ENCODE assay signal across 22 mouse cellular contexts in the genomic region with DNA sequence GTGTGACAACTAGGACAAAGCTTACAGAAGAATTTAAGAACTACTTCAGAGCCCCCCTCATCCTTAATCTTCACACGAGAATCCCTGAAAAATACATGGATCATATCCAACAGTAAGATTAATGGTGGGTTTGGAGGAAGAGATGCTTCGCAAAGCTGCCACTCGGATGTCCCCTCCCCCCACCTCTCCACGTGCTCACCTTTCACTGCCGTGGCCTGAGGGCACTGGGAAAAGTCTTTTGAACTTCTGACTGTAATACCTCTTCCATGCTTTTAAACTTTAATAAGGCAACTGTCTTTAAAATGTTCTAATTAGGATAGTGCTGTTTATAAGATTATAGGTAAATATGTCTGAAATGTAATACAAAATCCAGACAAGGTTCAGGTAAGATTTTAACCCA. TPM values are rescaled to one million over a fixed set of nuclear protein-coding genes. Genes with fewer than 3 reads are reported as not detected.
DNase-seq lines count a peak whose midpoint lies in the region; ATAC-seq lines count a peak whose summit lies in the region.
"Had no signal": no experiment of that assay in that cellular context is flagged by ENCODE, and none has a peak within 500 bp of the region (broad histone marks: within the 10 kb centered on the region; RNA-seq: fewer than 3 reads in every experiment).

No protein-coding gene starts in this region.

- H3K9me3 ChIP-seq in limb, embryonic 11.5 days (ENCODE audit: control insufficient read depth, low read length), result no peaks in the 10 kb centered on the region
- no peaks in the 10 kb centered on the region for H3K9me3 ChIP-seq in limb, embryonic 10.5 days (replicated peaks)
- no peaks in the 10 kb centered on the region for H3K9me3 ChIP-seq in embryonic facial prominence, embryonic 10.5 days
- no peaks in the 10 kb centered on the region for H3K9me3 ChIP-seq in embryonic facial prominence, embryonic 11.5 days (replicated peaks; ENCODE audit: control insufficient read depth, low read length)
- H3K9me3 ChIP-seq: embryonic facial prominence, embryonic 12.5 days; forebrain, embryonic 13.5 days; forebrain, embryonic 15.5 days had no signal

- peaks cover 3% of the 10 kb centered on the region; the same call in 1 of the 2 replicates for H3K36me3 ChIP-seq in limb, embryonic 11.5 days (ENCODE audit: control insufficient read depth, insufficient read depth, low read length)
- H3K36me3 ChIP-seq in limb, embryonic 10.5 days, result peaks cover 15% of the 10 kb centered on the region
- H3K36me3 ChIP-seq in embryonic facial prominence, embryonic 10.5 days (replicated peaks), result peaks cover 18% of the 10 kb centered on the region
- no peaks in the 10 kb centered on the region; the same call in none of the 2 replicates for H3K36me3 ChIP-seq in embryonic facial prominence, embryonic 11.5 days (replicated peaks; ENCODE audit: control insufficient read depth, insufficient read depth, low read depth, low read length)

- H3K27ac ChIP-seq in limb, embryonic 11.5 days (replicated peaks; ENCODE audit: low read depth, low read length), result no peak overlapping the region
- no peak overlapping the region for H3K27ac ChIP-seq in limb, embryonic 10.5 days
- no peak overlapping the region for H3K27ac ChIP-seq in embryonic facial prominence, embryonic 10.5 days (replicated peaks)
- no peak overlapping the region for H3K27ac ChIP-seq in embryonic facial prominence, embryonic 11.5 days (replicated peaks; ENCODE audit: low read depth, low read length)
- H3K27ac ChIP-seq: embryonic facial prominence, embryonic 12.5 days; forebrain, embryonic 13.5 days; forebrain, embryonic 15.5 days had no signal

- H3K4me2 ChIP-seq in limb, embryonic 11.5 days (ENCODE audit: low read depth, severe bottlenecking), result no peak overlapping the region
- H3K4me2 ChIP-seq in embryonic facial prominence, embryonic 11.5 days (ENCODE audit: low read depth, low read length), result no peak overlapping the region
- H3K4me2 ChIP-seq: embryonic facial prominence, embryonic 12.5 days; forebrain, embryonic 13.5 days; forebrain, embryonic 15.5 days had no signal

- no peaks in the 10 kb centered on the region; the same call in 1 of the 2 replicates for H3K27me3 ChIP-seq in limb, embryonic 11.5 days (ENCODE audit: control insufficient read depth, insufficient read depth, low read length)
- 0 out of 2 replicates have a peak, but pooled peaks cover 4% of the 10 kb centered on the region for H3K27me3 ChIP-seq in limb, embryonic 10.5 days (ENCODE audit: low read depth, poor library complexity, severe bottlenecking)
- no peaks in the 10 kb centered on the region for H3K27me3 ChIP-seq in embryonic facial prominence, embryonic 10.5 days (replicated peaks; ENCODE audit: low read depth, poor library complexity, severe bottlenecking)
- no peaks in the 10 kb centered on the region for H3K27me3 ChIP-seq in embryonic facial prominence, embryonic 11.5 days (ENCODE audit: control insufficient read depth, insufficient read depth, low read length)
- H3K27me3 ChIP-seq: embryonic facial prominence, embryonic 12.5 days; forebrain, embryonic 13.5 days; forebrain, embryonic 15.5 days; Patski had no signal

- intact Hi-C loops in gastrocnemius, postnatal 14 days (cut with DNase I; ENCODE audit: low total_unique reads), result no loop called here

- DNase-seq in kidney, postnatal 10 days, result peak; percentile 25
- no peak for DNase-seq in kidney, adult 9 months
- DNase-seq in limb, embryonic 11.5 days (ENCODE audit: low spot score), result peak; percentile 54
- DNase-seq in limb, embryonic 10.5 days (ENCODE audit: low spot score), result no peak
- peak; percentile 20 for DNase-seq in embryonic facial prominence, embryonic 10.5 days (ENCODE audit: low spot score)
- peak; percentile 24 for DNase-seq in embryonic facial prominence, embryonic 11.5 days (ENCODE audit: low spot score)
- DNase-seq in gastrocnemius, postnatal 14 days, result no peak
- no peak for DNase-seq in neural tube, embryonic 10.5 days (ENCODE audit: extremely low spot score, low spot score)
- DNase-seq: adrenal gland, adult 8-10 months; adrenal gland, postnatal 14 days; adrenal gland, postnatal 36 days; cerebellum, adult 11-12 months; cerebellum, adult 2 months; cerebellum, adult 9-10 months; cerebellum, postnatal 10 days; cerebellum, postnatal 25 days; forebrain, postnatal 0 days had no signal

- no peak overlapping the region for H3K4me3 ChIP-seq in limb, embryonic 11.5 days (ENCODE audit: low read depth, low read length)
- no peak overlapping the region for H3K4me3 ChIP-seq in limb, embryonic 10.5 days
- no peak overlapping the region for H3K4me3 ChIP-seq in embryonic facial prominence, embryonic 10.5 days
- H3K4me3 ChIP-seq in embryonic facial prominence, embryonic 11.5 days (ENCODE audit: low read depth, low read length), result no peak overlapping the region
- H3K4me3 ChIP-seq: embryonic facial prominence, embryonic 12.5 days; forebrain, embryonic 13.5 days; forebrain, embryonic 15.5 days had no signal

- WGBS in limb, embryonic 11.5 days, result 38% methylated on average over 5 of the region's 5 CpGs
- WGBS in limb, embryonic 10.5 days, result 43% methylated on average over 5 of the region's 5 CpGs
- 55% methylated on average over 5 of the region's 5 CpGs for WGBS in embryonic facial prominence, embryonic 10.5 days
- 49% methylated on average over 5 of the region's 5 CpGs for WGBS in embryonic facial prominence, embryonic 11.5 days

- no peak overlapping the region for H3K9ac ChIP-seq in limb, embryonic 11.5 days (ENCODE audit: low read length)
- no peak overlapping the region for H3K9ac ChIP-seq in embryonic facial prominence, embryonic 11.5 days (replicated peaks; ENCODE audit: low read length)
- H3K9ac ChIP-seq: embryonic facial prominence, embryonic 12.5 days; forebrain, embryonic 13.5 days; forebrain, embryonic 15.5 days; forebrain, postnatal 0 days had no signal

- no peaks in the 10 kb centered on the region for H3K4me1 ChIP-seq in limb, embryonic 11.5 days (ENCODE audit: control insufficient read depth, insufficient read depth, low read length)
- H3K4me1 ChIP-seq in limb, embryonic 10.5 days, result peaks cover 6% of the 10 kb centered on the region
- H3K4me1 ChIP-seq in embryonic facial prominence, embryonic 10.5 days, result peaks cover 14% of the 10 kb centered on the region
- H3K4me1 ChIP-seq in embryonic facial prominence, embryonic 11.5 days (ENCODE audit: control insufficient read depth, insufficient read depth, low read length), result no peaks in the 10 kb centered on the region
- H3K4me1 ChIP-seq: embryonic facial prominence, embryonic 12.5 days had no signal

- ATAC-seq in limb, embryonic 11.5 days (ENCODE audit: insufficient number of reproducible peaks, low FRiP score, low TSS enrichment, low read depth), result no peak
- ATAC-seq in embryonic facial prominence, embryonic 11.5 days (replicated peaks; ENCODE audit: insufficient number of reproducible peaks, low FRiP score, low TSS enrichment, low read depth), result no peak
- ATAC-seq: activated CD4-positive, CD25-positive, alpha-beta regulatory T cell, adult 4 months; forebrain, embryonic 13.5 days; forebrain, embryonic 15.5 days; forebrain, postnatal 0 days; Patski had no signal

RNA-seq across cellular contexts. Expression of a gene that starts 3.3 kb away (rescaled TPM):
- polyA plus RNA-seq in limb, embryonic 11.5 days (2014; fragmentation: Nextera tagmentation; extraction: Ambion mirVana), result 20.2 and 20.8 TPM in 2 replicates
- 26.2 and 29.1 TPM in 2 replicates for polyA plus RNA-seq in limb, embryonic 10.5 days (2016; fragmentation: Nextera tagmentation; extraction: Ambion mirVana)
- polyA plus RNA-seq in embryonic facial prominence, embryonic 10.5 days (2016; fragmentation: Nextera tagmentation; extraction: Ambion mirVana), result 30.8 and 32.0 TPM in 2 replicates
- polyA plus RNA-seq in embryonic facial prominence, embryonic 11.5 days (2014; fragmentation: Nextera tagmentation; extraction: Ambion mirVana), result 16.4 and 22.1 TPM in 2 replicates
- total RNA-seq in gastrocnemius, postnatal 14 days (2021), result 10 to 100 TPM in 1 of 2 experiments, 1 to 10 TPM in 1; 9.0 to 10.2 TPM

RNA-seq across cellular contexts. Expression of a gene that starts 26.0 kb away (rescaled TPM):
- polyA plus RNA-seq in limb, embryonic 11.5 days (2014; fragmentation: Nextera tagmentation; extraction: Ambion mirVana), result 196 and 197 TPM in 2 replicates
- 213 and 259 TPM in 2 replicates for polyA plus RNA-seq in limb, embryonic 10.5 days (2016; fragmentation: Nextera tagmentation; extraction: Ambion mirVana)
- 215 and 230 TPM in 2 replicates for polyA plus RNA-seq in embryonic facial prominence, embryonic 10.5 days (2016; fragmentation: Nextera tagmentation; extraction: Ambion mirVana)
- 163 and 168 TPM in 2 replicates for polyA plus RNA-seq in embryonic facial prominence, embryonic 11.5 days (2014; fragmentation: Nextera tagmentation; extraction: Ambion mirVana)
- total RNA-seq in gastrocnemius, postnatal 14 days (2021), result 100 to 1,000 TPM; 166 to 179 TPM

Comparison
In these comparisons a context has a peak if more than half of its experiments do, and no peak if none do; other contexts are left out.
1. DNase-seq: peak in kidney, postnatal 10 days (single experiment), limb, embryonic 11.5 days (single experiment), embryonic facial prominence, embryonic 10.5 days (single experiment) and embryonic facial prominence, embryonic 11.5 days (single experiment); none in kidney, adult 9 months (single experiment), limb, embryonic 10.5 days (single experiment), gastrocnemius, postnatal 14 days (single experiment) and neural tube, embryonic 10.5 days (single experiment).